Mouse (Mus musculus) midbrain, embryonic 10.5 days (tissue): ENCODE data around the gene Cstl1. TPM values are rescaled to one million over a fixed set of nuclear protein-coding genes. Genes with fewer than 3 reads are reported as not detected.
"Not testable (repeated sequence)": the region's sequence is repeated elsewhere in the genome, so short reads cannot be mapped to it uniquely, and the experiment has no call there.

ENCODE experiments used
- DNase-seq: peaks from one replicate; pipeline ENCODE4 v3.0.0-alpha.2; 2017; ENCODE audit warnings: low spot score
- H3K27ac ChIP-seq: fragments of 300-500 bp; sonication (generic); replicated peaks from 2 replicates; pipeline ENCODE4 v1.5.1; 2016; ENCODE audit warnings: mild to moderate bottlenecking
- H3K27me3 ChIP-seq: fragments of 300-500 bp; sonication (generic); 2 replicates; pipeline ENCODE4 v1.6.1; 2016; ENCODE audit warnings: low read depth, mild to moderate bottlenecking; ENCODE audit not compliant: poor library complexity, severe bottlenecking
- H3K36me3 ChIP-seq: fragments of 300-500 bp; sonication (generic); 2 replicates; pipeline ENCODE4 v1.6.1; 2016; ENCODE audit warnings: mild to moderate bottlenecking, moderate library complexity
- H3K4me1 ChIP-seq: fragments of 300-500 bp; sonication (generic); 2 replicates; pipeline ENCODE4 v1.6.1; 2016
- H3K4me3 ChIP-seq: fragments of 300-500 bp; sonication (generic); 2 replicates; pipeline ENCODE4 v1.5.1; 2016; ENCODE audit warnings: mild to moderate bottlenecking, moderate library complexity
- H3K9me3 ChIP-seq: fragments of 300-500 bp; sonication (generic); replicated peaks from 2 replicates; pipeline ENCODE4 v1.6.1; 2016; ENCODE audit warnings: mild to moderate bottlenecking
- WGBS: fragments of 180-500 bp; shearing (Covaris S2); methylation state at CpG from one replicate; pipeline ENCODE4 v1.1.7; 2016; 5-methylcytosine and 5-hydroxymethylcytosine counted together
- polyA plus RNA-seq: library from polyadenylated mRNA; unstranded; fragments of >200 nt; fragmentation: Nextera tagmentation; extraction: Ambion mirVana; gene quantifications from 2 replicates; pipeline ENCODE4 v1.2.1, GENCODE M21; 2016

Gene Cstl1
- polyA plus RNA-seq, 1 experiment from 2014 or later, result not detected

DNA sequence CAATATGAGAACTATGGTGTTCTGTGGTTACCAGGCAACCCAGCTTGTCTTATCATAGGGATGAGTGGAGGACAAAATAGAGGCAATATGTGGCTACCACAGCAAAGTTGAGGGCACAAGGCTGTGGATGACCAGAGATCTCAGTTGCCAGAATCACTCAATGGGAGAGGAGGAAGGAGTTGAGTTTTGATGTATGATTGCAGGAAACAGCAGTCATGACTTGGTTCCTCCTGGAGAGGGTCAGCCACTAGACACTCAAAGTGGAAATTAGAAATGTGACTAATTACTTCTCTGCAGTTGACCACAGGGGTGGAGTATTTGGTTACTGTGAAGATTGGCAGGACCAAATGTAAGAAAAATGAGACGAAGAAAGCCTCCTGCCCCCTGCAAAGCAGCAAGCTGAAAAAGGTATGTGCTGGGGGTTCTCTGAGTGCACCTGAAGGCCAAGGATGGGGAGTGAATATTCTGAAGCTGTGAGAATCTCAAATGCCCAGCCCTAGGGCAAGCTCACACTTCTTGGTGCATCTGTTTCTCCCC lies 4.2 kb downstream of the Cstl1 start:
- no peaks in the 10 kb centered on the region for H3K9me3 ChIP-seq
- DNase-seq, result no peak
- 63% methylated on average over 1 of the region's 1 CpGs for WGBS

DNA sequence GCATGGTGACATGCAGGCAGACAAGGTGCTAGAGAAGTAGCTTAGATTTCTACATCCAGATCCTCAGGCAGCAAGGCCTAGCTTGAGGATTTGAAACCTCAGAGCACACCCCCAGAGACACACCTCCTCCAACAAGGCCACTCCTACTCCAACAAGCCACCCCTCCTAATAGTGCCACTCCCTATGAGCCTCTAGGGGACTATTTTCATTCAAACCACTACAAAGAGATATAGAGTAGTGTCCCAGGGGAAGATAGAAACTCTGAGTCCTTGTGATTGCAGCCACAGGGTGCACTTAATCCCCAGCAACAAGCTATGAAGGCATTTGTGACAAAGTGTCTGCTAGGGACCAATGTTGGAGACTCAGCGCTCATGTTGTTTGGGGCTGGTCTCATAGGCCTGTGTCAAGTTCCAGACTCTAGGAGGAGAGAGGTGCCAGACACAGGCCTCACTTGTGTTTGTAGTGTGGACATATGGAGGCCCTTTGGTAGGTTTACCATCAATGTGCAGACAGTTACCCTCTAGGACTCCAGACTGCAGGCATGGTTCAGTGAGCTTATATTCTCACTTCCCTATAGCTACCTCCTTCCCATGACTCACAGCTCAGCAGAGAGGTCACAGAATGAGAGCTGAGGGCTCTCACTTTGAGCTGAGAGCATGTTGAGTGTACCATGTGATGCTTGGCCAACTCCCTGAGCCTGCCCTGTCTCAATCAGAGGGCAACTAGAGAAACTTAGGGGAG lies 13.7 kb downstream of the Cstl1 start:
- no peaks in the 10 kb centered on the region for H3K27me3 ChIP-seq
- WGBS, result 84% methylated on average over 1 of the region's 1 CpGs

More for the DNA sequence above, 4.2 kb downstream of the Cstl1 start:
- Histone ChIP-seq H3K27ac (no peak overlapping the region), H3K4me3 (no peak overlapping the region), H3K4me1 (no peaks in the 10 kb centered on the region), H3K27me3 (no peaks in the 10 kb centered on the region), H3K36me3 (no peaks in the 10 kb centered on the region)

DNA sequence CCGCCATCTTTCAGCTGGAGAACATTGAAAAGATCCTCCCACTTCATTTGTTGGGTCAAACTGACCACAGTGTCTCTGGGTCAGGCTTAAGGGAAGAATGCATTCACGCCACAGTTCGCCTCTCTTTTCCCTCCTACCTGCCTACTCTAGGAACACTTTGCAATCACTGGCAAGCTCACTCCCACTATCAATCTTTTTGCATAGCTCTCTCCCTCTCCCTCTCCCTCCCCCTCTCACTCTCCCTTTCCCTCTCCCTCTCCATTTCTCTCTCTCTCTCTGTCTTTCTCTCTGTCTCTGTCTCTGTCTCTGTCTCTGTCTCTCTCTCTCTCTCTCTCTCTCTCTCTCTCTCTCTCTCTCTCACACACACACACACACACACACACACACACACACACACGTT lies 21.2 kb downstream of the Cstl1 start, which contains the start of gene Cst11:
Cst11 (minus strand) TSS at position 101 of the 400 bp plus-strand sequence.
- DNase-seq, H3K9me3 ChIP-seq, H3K4me3 ChIP-seq, H3K27me3 ChIP-seq, H3K27ac ChIP-seq, H3K36me3 ChIP-seq, H3K4me1 ChIP-seq: not testable (repeated sequence)
- whole genome bisulfite sequencing, result 94% methylated on average over 4 of the region's 4 CpGs

More for the DNA sequence above, 13.7 kb downstream of the Cstl1 start:
- H3K36me3 ChIP-seq, result no peaks in the 10 kb centered on the region
- no peak overlapping the region for H3K4me3 ChIP-seq
- H3K9me3 ChIP-seq, result no peaks in the 10 kb centered on the region
- no peak for DNase-seq
- H3K27ac ChIP-seq, result no peak overlapping the region
- H3K4me1 ChIP-seq, result no peaks in the 10 kb centered on the region

DNA sequence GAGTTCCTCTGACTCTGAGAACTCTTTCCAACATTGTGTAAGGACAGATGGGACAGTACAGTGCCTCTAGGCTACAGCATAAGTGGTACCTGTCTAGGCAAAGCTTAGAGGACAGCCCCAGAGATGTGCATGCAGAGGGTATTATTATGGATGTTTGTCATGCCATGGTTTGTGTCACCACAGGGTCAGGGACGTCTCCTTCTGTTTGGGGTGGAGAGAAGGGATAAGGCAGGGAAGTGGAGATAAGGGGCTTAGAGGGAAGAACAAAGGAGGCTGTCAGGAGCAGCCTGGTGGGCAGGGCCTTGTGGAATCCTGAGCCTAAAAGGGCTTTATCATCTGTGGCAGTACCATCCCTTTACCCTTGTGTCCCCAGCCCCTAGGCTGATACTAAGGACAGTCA lies 31.6 kb downstream of the Cstl1 start, which contains the start of gene 8030411F24Rik:
8030411F24Rik (plus strand) TSS at position 301 of the 400 bp plus-strand sequence.
- WGBS, result 13% methylated on average over 1 of the region's 1 CpGs
- Histone ChIP-seq H3K36me3 (no peaks in the 10 kb centered on the region), H3K27ac (no peak within 1 kb of the TSS), H3K4me3 (no peak within 1 kb of the TSS), H3K27me3 (no peaks in the 10 kb centered on the region), H3K9me3 (no peaks in the 10 kb centered on the region), H3K4me1 (no peaks in the 10 kb centered on the region)
- no peak for DNase-seq

DNA sequence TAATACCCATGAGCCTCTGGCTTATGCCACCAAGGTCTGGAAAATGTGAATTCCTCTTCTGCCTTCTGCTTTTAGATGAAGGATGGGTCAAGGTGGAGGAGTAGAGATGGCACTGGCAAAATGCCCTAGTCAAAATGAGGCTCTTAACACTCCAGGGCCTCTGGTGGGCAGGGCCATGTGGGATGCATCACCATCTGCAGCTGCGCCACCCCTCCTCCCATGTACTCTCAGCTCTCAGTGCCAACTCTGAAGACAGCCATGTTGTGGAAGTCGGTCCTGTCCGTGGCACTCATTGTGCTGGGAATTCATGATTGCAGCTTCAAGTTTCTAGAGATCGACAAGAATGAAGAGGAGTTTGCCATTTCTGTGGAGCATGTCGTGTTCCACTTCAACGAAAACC lies 39.0 kb downstream of the Cstl1 start, which contains the start of gene Cst12:
Cst12 (plus strand) TSS at position 220 of the 400 bp plus-strand sequence.
- H3K36me3 ChIP-seq, result no peaks in the 10 kb centered on the region
- H3K9me3 ChIP-seq, result no peaks in the 10 kb centered on the region
- no peak for DNase-seq
- WGBS, result 89% methylated on average over 6 of the region's 6 CpGs
- no peaks in the 10 kb centered on the region for H3K27me3 ChIP-seq
- no peaks in the 10 kb centered on the region for H3K4me1 ChIP-seq
- H3K4me3 ChIP-seq, result no peak within 1 kb of the TSS
- no peak within 1 kb of the TSS for H3K27ac ChIP-seq

DNA sequence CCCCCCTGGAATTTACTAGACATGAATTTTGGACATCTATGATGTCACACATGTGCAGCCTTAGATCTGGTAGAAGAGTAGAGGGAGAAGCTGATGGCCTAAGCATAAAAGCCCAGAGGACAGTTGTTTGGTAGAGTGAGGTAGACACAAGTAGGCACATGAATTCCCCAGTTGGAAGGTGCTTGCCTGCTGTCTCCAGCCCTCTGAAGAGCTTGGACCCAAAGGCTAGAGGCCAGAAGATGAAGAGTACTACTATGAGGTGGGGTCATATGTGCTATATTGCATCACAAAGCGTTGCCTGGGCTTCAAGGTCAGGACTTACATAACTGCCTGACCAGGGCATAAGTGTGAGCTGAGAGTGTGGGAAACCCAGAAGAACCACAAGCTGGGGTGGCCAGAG lies 48.3 kb downstream of the Cstl1 start, which contains the start of gene Cst8:
Cst8 (plus strand) TSS at position 301 of the 400 bp plus-strand sequence.
- H3K27me3 ChIP-seq, result no peaks in the 10 kb centered on the region
- H3K27ac ChIP-seq, result no peak within 1 kb of the TSS
- no peaks in the 10 kb centered on the region for H3K4me1 ChIP-seq
- no peak for DNase-seq
- H3K4me3 ChIP-seq, result no peak within 1 kb of the TSS
- H3K9me3 ChIP-seq, result no peaks in the 10 kb centered on the region
- WGBS, result 87% methylated on average over 1 of the region's 1 CpGs
- no peaks in the 10 kb centered on the region for H3K36me3 ChIP-seq

DNA sequence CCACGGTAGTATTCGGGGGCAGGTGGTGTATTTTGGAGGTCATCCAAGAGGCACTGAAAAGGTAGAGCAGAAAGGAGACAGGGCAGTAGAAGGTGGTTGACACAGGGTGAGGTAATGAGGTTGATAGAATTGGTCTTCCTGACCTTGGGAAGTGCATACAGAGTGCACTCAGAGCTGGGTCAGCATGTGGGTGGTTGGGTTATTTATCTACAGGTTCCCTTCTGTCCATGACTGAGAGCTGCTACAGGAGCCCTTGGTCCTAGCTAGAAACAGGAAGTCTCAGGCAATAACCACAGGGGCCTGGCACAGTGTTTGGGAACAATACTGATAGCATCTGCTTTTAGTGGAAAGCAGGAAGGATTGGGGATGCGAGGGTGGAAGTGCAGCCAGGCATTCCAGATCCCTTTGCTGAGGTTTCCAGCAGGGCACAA lies 51.3 kb downstream of the Cstl1 start:
- WGBS, result 81% methylated on average over 3 of the region's 3 CpGs
- Histone ChIP-seq H3K36me3 (no peaks in the 10 kb centered on the region), H3K4me1 (no peaks in the 10 kb centered on the region), H3K27me3 (no peaks in the 10 kb centered on the region), H3K27ac (no peak overlapping the region), H3K9me3 (no peaks in the 10 kb centered on the region), H3K4me3 (no peak overlapping the region)
- no peak for DNase-seq

Other genes starting within 250 kb of the Cstl1 start
- 131 and 152 TPM in 2 replicates for gene Nxt1, start 77.8 kb upstream of the Cstl1 start, polyA plus RNA-seq
- gene Gzf1, start 69.3 kb upstream of the Cstl1 start, polyA plus RNA-seq, result 27.2 and 30.1 TPM in 2 replicates
- gene Napb, start 17.9 kb upstream of the Cstl1 start, polyA plus RNA-seq, result 7.5 and 13.6 TPM in 2 replicates
- gene Cst11, start 21.1 kb downstream of the Cstl1 start, polyA plus RNA-seq, result not detected in 2 replicates
- gene 8030411F24Rik, start 31.7 kb downstream of the Cstl1 start, polyA plus RNA-seq, result not detected in 2 replicates
- gene Cst12, start 39.0 kb downstream of the Cstl1 start, polyA plus RNA-seq, result not detected in 2 replicates
- gene Cst8, start 48.4 kb downstream of the Cstl1 start, polyA plus RNA-seq, result not detected in 2 replicates
- gene Cst13, start 69.7 kb downstream of the Cstl1 start, polyA plus RNA-seq, result not detected in 2 replicates
- not detected in 2 replicates for gene Cst9, start 84.8 kb downstream of the Cstl1 start, polyA plus RNA-seq
- gene 9230104L09Rik, start 114.7 kb downstream of the Cstl1 start, polyA plus RNA-seq, result not detected in 2 replicates
- 291 and 331 TPM in 2 replicates for gene Cst3, start 125.3 kb downstream of the Cstl1 start, polyA plus RNA-seq